Mouse (Mus musculus): ENCODE data around the gene Gm49416. TPM values are rescaled to one million over a fixed set of nuclear protein-coding genes. Genes with fewer than 3 reads are reported as not detected.

The Gm49416 gene
- total RNA-seq, 1 experiment, result not detected

- in situ Hi-C loops (cut with MboI; ENCODE audit: low sequenced_read_pairs in 2 of 2, unreplicated experiment in 2 of 2), result no loop called here
- Histone ChIP-seq H3K4me1 (ENCODE audit: control insufficient read depth in 2 of 2, insufficient read depth in 2 of 2, low read length in 2 of 2, poor library complexity in 1 of 2) (0 out of 4 replicates have a peak, but pooled peaks cover 0 to 3% of the 10 kb centered on the region in 2 experiments), H3K4me3 (ENCODE audit: insufficient read depth in 1 of 2, low read depth in 1 of 2, low read length in 2 of 2, poor library complexity in 1 of 2, severe bottlenecking in 1 of 2) (peak overlapping the region; percentile 82 to 96; a peak in 3 of 4 replicates), H3K9me3 (ENCODE audit: control insufficient read depth, insufficient read depth, low read depth, low read length) (no peaks in the 10 kb centered on the region), H3K27ac (ENCODE audit: insufficient read depth, low read depth, low read length, poor library complexity, severe bottlenecking) (no peak overlapping the region; the same call in 1 of the 2 replicates), H3K9ac (ENCODE audit: insufficient read depth, low read depth, low read length, poor library complexity, severe bottlenecking) (peak overlapping the region; percentile 69; the same call in 1 of the 2 replicates), H3K36me3 (ENCODE audit: control insufficient read depth, insufficient read depth, low read length, poor library complexity, severe bottlenecking) (no peaks in the 10 kb centered on the region; the same call in 1 of the 2 replicates)
- DNase-seq (ENCODE audit: low read depth, low spot score), result no peak
- TF ChIP-seq ZNF384 (IDR thresholded peaks at IDR 0.05; ENCODE audit: low read depth, low read length) (no peak), CHD2 (IDR thresholded peaks at IDR 0.05; ENCODE audit: low read depth, low read length) (no peak), ZC3H11A (IDR thresholded peaks at IDR 0.05; ENCODE audit: borderline replicate concordance, low read depth, low read length) (no peak), MAFK (IDR thresholded peaks at IDR 0.05; ENCODE audit: insufficient read depth, low read depth, low read length) (no peak), HCFC1 (IDR thresholded peaks at IDR 0.05; ENCODE audit: borderline replicate concordance, insufficient read depth, low read length) (no peak)
Observed at GRCm38 (mm10) chr19:8881034-8881392, 7.7 kb upstream of the Gm49416 start.

DNA sequence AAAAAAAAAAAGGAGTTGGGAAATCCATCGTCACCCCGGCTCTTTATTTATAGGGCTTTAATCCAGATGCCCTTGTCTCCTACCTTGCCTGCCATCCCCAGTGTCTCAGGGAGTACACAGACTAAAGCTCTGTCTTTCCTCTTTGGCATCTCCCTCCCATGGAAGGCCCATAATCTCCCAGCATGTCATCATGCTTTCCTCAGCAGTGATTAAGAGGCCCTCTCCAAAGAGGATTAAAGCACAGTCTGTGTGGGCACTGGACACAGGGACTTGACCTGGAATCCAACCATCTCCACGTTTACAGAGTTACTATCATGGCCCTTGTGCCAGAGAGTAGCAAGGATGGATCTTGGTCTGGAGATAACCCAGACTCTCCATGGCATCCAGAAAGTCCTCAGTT, 5.1 kb upstream of the Gm49416 start, which contains the start of the genes Lbhd1 and Gm49403:
Gene Lbhd1 (plus strand): TSS at position 117 of the 400 bp plus-strand sequence.
Gene Gm49403 (plus strand): TSS at position 315 of the 400 bp plus-strand sequence.
- Histone ChIP-seq H3K36me3 (ENCODE audit: control insufficient read depth, insufficient read depth, low read length, poor library complexity, severe bottlenecking) (peaks cover 4% of the 10 kb centered on the region), H3K9ac (ENCODE audit: insufficient read depth, low read depth, low read length, poor library complexity, severe bottlenecking) (no peak within 1 kb of the TSS), H3K27ac (ENCODE audit: insufficient read depth, low read depth, low read length, poor library complexity, severe bottlenecking) (no peak within 1 kb of the TSS), H3K4me1 (ENCODE audit: control insufficient read depth in 2 of 2, insufficient read depth in 2 of 2, low read length in 2 of 2, poor library complexity in 1 of 2) (peaks cover 0 to 3% of the 10 kb centered on the region in 2 experiments; a peak in 1 of 4 replicates), H3K9me3 (ENCODE audit: control insufficient read depth, insufficient read depth, low read depth, low read length) (no peaks in the 10 kb centered on the region), H3K4me3 (ENCODE audit: insufficient read depth in 1 of 2, low read depth in 1 of 2, low read length in 2 of 2, poor library complexity in 1 of 2, severe bottlenecking in 1 of 2) (no peak within 1 kb of the TSS)
- in situ Hi-C loops (cut with MboI; ENCODE audit: low sequenced_read_pairs in 2 of 2, unreplicated experiment in 2 of 2), result no loop called here
- no peak for TF ChIP-seq MAFK (IDR thresholded peaks at IDR 0.05; ENCODE audit: insufficient read depth, low read depth, low read length)
- no peak for TF ChIP-seq CHD2 (IDR thresholded peaks at IDR 0.05; ENCODE audit: low read depth, low read length)
- no peak for TF ChIP-seq HCFC1 (IDR thresholded peaks at IDR 0.05; ENCODE audit: borderline replicate concordance, insufficient read depth, low read length)
- no peak for DNase-seq (ENCODE audit: low read depth, low spot score)

DNA sequence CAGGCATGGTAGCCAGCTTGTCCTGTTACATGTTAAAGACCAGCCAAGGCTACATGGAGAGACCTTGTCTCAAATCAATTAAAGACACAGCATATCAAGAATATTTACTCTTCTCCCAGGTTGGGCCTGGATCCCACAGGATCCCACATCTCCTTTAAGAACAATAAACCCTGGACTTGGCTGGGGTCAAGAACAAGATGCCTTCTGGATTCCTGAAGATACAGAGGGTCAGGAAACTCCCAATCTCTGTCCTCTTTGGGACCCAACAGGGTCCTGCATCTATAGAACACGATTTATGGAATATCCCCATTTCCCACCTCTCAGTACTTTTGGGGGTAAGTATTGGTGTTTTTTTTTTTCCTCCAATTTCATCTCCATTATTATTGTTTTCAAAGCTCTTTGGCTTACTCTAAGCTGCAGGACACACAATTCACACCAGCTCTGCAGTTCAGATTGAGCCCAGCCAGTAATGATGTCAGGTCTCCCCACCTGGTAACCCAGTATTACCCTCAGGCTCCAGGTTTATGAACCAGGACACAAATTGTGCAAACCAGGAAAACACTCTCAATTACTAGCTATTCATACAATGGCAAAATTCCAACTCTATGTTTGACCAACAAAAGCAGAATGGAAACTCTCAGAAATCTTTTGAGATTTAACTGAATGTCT, 1.7 kb upstream of the Gm49416 start:
- peak overlapping the region; percentile 97; the same call in 1 of the 2 replicates for H3K9ac ChIP-seq (ENCODE audit: insufficient read depth, low read depth, low read length, poor library complexity, severe bottlenecking)
- no peak for TF ChIP-seq MAFK (IDR thresholded peaks at IDR 0.05; ENCODE audit: insufficient read depth, low read depth, low read length)
- TF ChIP-seq ZNF384 (IDR thresholded peaks at IDR 0.05; ENCODE audit: low read depth, low read length), result no peak
- no peak for TF ChIP-seq ZC3H11A (IDR thresholded peaks at IDR 0.05; ENCODE audit: borderline replicate concordance, low read depth, low read length)
- no peak for TF ChIP-seq CHD2 (IDR thresholded peaks at IDR 0.05; ENCODE audit: low read depth, low read length)
- no peak for TF ChIP-seq HCFC1 (IDR thresholded peaks at IDR 0.05; ENCODE audit: borderline replicate concordance, insufficient read depth, low read length)
- in situ Hi-C loops (cut with MboI; ENCODE audit: low sequenced_read_pairs in 2 of 2, unreplicated experiment in 2 of 2), result no loop called here
- H3K4me3 ChIP-seq (ENCODE audit: insufficient read depth in 1 of 2, low read depth in 1 of 2, low read length in 2 of 2, poor library complexity in 1 of 2, severe bottlenecking in 1 of 2), result peak overlapping the region; percentile 81 to 87; a peak in 3 of 4 replicates
- peak overlapping the region; percentile 88; the same call in 1 of the 2 replicates for H3K27ac ChIP-seq (ENCODE audit: insufficient read depth, low read depth, low read length, poor library complexity, severe bottlenecking)
- H3K36me3 ChIP-seq (ENCODE audit: control insufficient read depth, insufficient read depth, low read length, poor library complexity, severe bottlenecking), result peaks cover 20% of the 10 kb centered on the region
- H3K9me3 ChIP-seq (ENCODE audit: control insufficient read depth, insufficient read depth, low read depth, low read length), result no peaks in the 10 kb centered on the region
- peaks cover 0 to 3% of the 10 kb centered on the region in 2 experiments; a peak in 1 of 4 replicates for H3K4me1 ChIP-seq (ENCODE audit: control insufficient read depth in 2 of 2, insufficient read depth in 2 of 2, low read length in 2 of 2, poor library complexity in 1 of 2)
- DNase-seq (ENCODE audit: low read depth, low spot score), result no peak

- no peak for DNase-seq (ENCODE audit: low read depth, low spot score)
- in situ Hi-C loops (cut with MboI; ENCODE audit: low sequenced_read_pairs in 2 of 2, unreplicated experiment in 2 of 2), result no loop called here
- peaks cover 20% of the 10 kb centered on the region for H3K36me3 ChIP-seq (ENCODE audit: control insufficient read depth, insufficient read depth, low read length, poor library complexity, severe bottlenecking)
- H3K27ac ChIP-seq (ENCODE audit: insufficient read depth, low read depth, low read length, poor library complexity, severe bottlenecking), result peak overlapping the region; percentile 88
- 0 out of 2 replicates have a peak, but pooled peaks have one; percentile 3 for TF ChIP-seq ZNF384 (IDR thresholded peaks at IDR 0.05; ENCODE audit: low read depth, low read length)
- TF ChIP-seq HCFC1 (IDR thresholded peaks at IDR 0.05; ENCODE audit: borderline replicate concordance, insufficient read depth, low read length), result no peak
- no peak for TF ChIP-seq MAFK (IDR thresholded peaks at IDR 0.05; ENCODE audit: insufficient read depth, low read depth, low read length)
- TF ChIP-seq ZC3H11A (IDR thresholded peaks at IDR 0.05; ENCODE audit: borderline replicate concordance, low read depth, low read length), result no peak
- TF ChIP-seq CHD2 (IDR thresholded peaks at IDR 0.05; ENCODE audit: low read depth, low read length), result no peak
- peak overlapping the region; percentile 81 to 87 for H3K4me3 ChIP-seq (ENCODE audit: insufficient read depth in 1 of 2, low read depth in 1 of 2, low read length in 2 of 2, poor library complexity in 1 of 2, severe bottlenecking in 1 of 2)
- peak overlapping the region; percentile 97 for H3K9ac ChIP-seq (ENCODE audit: insufficient read depth, low read depth, low read length, poor library complexity, severe bottlenecking)
- peaks cover 0 to 3% of the 10 kb centered on the region in 2 experiments; a peak in 1 of 4 replicates for H3K4me1 ChIP-seq (ENCODE audit: control insufficient read depth in 2 of 2, insufficient read depth in 2 of 2, low read length in 2 of 2, poor library complexity in 1 of 2)
- no peaks in the 10 kb centered on the region for H3K9me3 ChIP-seq (ENCODE audit: control insufficient read depth, insufficient read depth, low read depth, low read length)
Observed at GRCm38 (mm10) chr19:8887585-8888463, 902 bp upstream of the Gm49416 start.

All from ES-E14 (cell line).